Mouse (Mus musculus) hindbrain, embryonic 10.5 days (tissue): ENCODE measurements around the gene Reck. TPM values are rescaled to one million over a fixed set of nuclear protein-coding genes. Genes with fewer than 3 reads are reported as not detected.
A peak's percentile ranks its signal among the peaks of the same experiment; 100 is the strongest.

Experiments used
- DNase-seq: peaks from one replicate; pipeline ENCODE4 v3.0.0-alpha.2; 2017; ENCODE audit warnings: low spot score
- H3K27ac ChIP-seq: fragments of 300-500 bp; sonication (generic); 2 replicates; pipeline ENCODE4 v1.5.1; 2016; ENCODE audit warnings: mild to moderate bottlenecking, moderate library complexity
- H3K27me3 ChIP-seq: fragments of 300-500 bp; sonication (generic); 2 replicates; pipeline ENCODE4 v1.6.1; 2016; ENCODE audit warnings: mild to moderate bottlenecking; ENCODE audit not compliant: poor library complexity, insufficient read depth, severe bottlenecking
- H3K36me3 ChIP-seq: fragments of 300-500 bp; sonication (generic); 2 replicates; pipeline ENCODE4 v1.6.1; 2016; ENCODE audit warnings: mild to moderate bottlenecking, moderate library complexity
- H3K4me1 ChIP-seq: fragments of 300-500 bp; sonication (generic); replicated peaks from 2 replicates; pipeline ENCODE4 v1.6.1; 2016; ENCODE audit warnings: mild to moderate bottlenecking
- H3K4me3 ChIP-seq: fragments of 300-500 bp; sonication (generic); 2 replicates; pipeline ENCODE4 v1.5.1; 2016; ENCODE audit warnings: mild to moderate bottlenecking, moderate library complexity
- H3K9me3 ChIP-seq: fragments of 300-500 bp; sonication (generic); 2 replicates; pipeline ENCODE4 v1.6.1; 2016; ENCODE audit warnings: mild to moderate bottlenecking, moderate library complexity
- WGBS: fragments of 180-500 bp; shearing (Covaris S2); methylation state at CpG from one replicate; pipeline ENCODE4 v1.1.7; 2016; 5-methylcytosine and 5-hydroxymethylcytosine counted together
- polyA plus RNA-seq: library from polyadenylated mRNA; unstranded; fragments of >200 nt; fragmentation: Nextera tagmentation; extraction: Ambion mirVana; gene quantifications from 2 replicates; pipeline ENCODE4 v1.2.1, GENCODE M21; 2016

Reck gene
- polyA plus RNA-seq, 1 experiment from 2014 or later = 11.4 TPM

GRCm38 (mm10) chr4:43874501-43874900 is 829 bp upstream of the Reck start:
- Histone ChIP-seq H3K36me3 (no peaks in the 10 kb centered on the region), H3K4me3 (peak overlapping the region; percentile 90), H3K27ac (peak overlapping the region; percentile 98), H3K27me3 (peaks cover 3% of the 10 kb centered on the region; the same call in 1 of the 2 replicates), H3K9me3 (peaks cover 4% of the 10 kb centered on the region; the same call in 1 of the 2 replicates), H3K4me1 (peaks cover 40% of the 10 kb centered on the region)
- 57% methylated on average over 7 of the region's 7 CpGs for WGBS
- no peak for DNase-seq

GRCm38 (mm10) chr4:43875919-43876411 is 635 bp downstream of the Reck start:
- Histone ChIP-seq H3K27ac (peak overlapping the region; percentile 98), H3K4me3 (peak overlapping the region; percentile 90), H3K9me3 (peaks cover 4% of the 10 kb centered on the region; the same call in 1 of the 2 replicates), H3K4me1 (peaks cover 40% of the 10 kb centered on the region), H3K36me3 (no peaks in the 10 kb centered on the region), H3K27me3 (peaks cover 3% of the 10 kb centered on the region; the same call in 1 of the 2 replicates)
- under 1% methylated on average over 20 of the region's 20 CpGs for WGBS
- no peak for DNase-seq

- peak overlapping the region; percentile 4; the same call in 1 of the 2 replicates for H3K4me3 ChIP-seq
- WGBS = 93% methylated on average over 1 of the region's 1 CpGs
- DNase-seq = no peak
- H3K9me3 ChIP-seq = peaks cover 4% of the 10 kb centered on the region; the same call in 1 of the 2 replicates
- no peak overlapping the region for H3K27ac ChIP-seq
- peaks cover 40% of the 10 kb centered on the region for H3K4me1 ChIP-seq
- no peaks in the 10 kb centered on the region for H3K36me3 ChIP-seq
- peaks cover 3% of the 10 kb centered on the region; the same call in 1 of the 2 replicates for H3K27me3 ChIP-seq
Observed at GRCm38 (mm10) chr4:43877230-43877629, 1.9 kb downstream of the Reck start.

- WGBS = 62% methylated on average over 5 of the region's 5 CpGs
- H3K4me3 ChIP-seq = no peak overlapping the region
Observed at GRCm38 (mm10) chr4:43878121-43878776, 2.9 kb downstream of the Reck start.

GRCm38 (mm10) chr4:43879566-43879965 is 4.2 kb downstream of the Reck start:
- no peak for DNase-seq
- peaks cover 3% of the 10 kb centered on the region; the same call in 1 of the 2 replicates for H3K27me3 ChIP-seq
- H3K4me1 ChIP-seq = peaks cover 51% of the 10 kb centered on the region
- H3K27ac ChIP-seq = no peak overlapping the region
- H3K9me3 ChIP-seq = no peaks in the 10 kb centered on the region
- H3K36me3 ChIP-seq = no peaks in the 10 kb centered on the region
- WGBS = 82% methylated on average over 6 of the region's 6 CpGs
- no peak overlapping the region for H3K4me3 ChIP-seq

More at GRCm38 (mm10) chr4:43878121-43878776, 2.9 kb downstream of the Reck start:
- Histone ChIP-seq H3K36me3 (no peaks in the 10 kb centered on the region), H3K27me3 (peaks cover 3% of the 10 kb centered on the region; the same call in 1 of the 2 replicates), H3K27ac (peak overlapping the region; percentile 45; the same call in 1 of the 2 replicates), H3K9me3 (peaks cover 1% of the 10 kb centered on the region; the same call in 1 of the 2 replicates), H3K4me1 (peaks cover 41% of the 10 kb centered on the region)
- DNase-seq = no peak

- DNase-seq = no peak
- Histone ChIP-seq H3K36me3 (no peaks in the 10 kb centered on the region), H3K9me3 (no peaks in the 10 kb centered on the region), H3K27me3 (no peaks in the 10 kb centered on the region), H3K4me1 (peaks cover 31% of the 10 kb centered on the region), H3K4me3 (no peak overlapping the region), H3K27ac (no peak overlapping the region)
- 38% methylated on average over 4 of the region's 4 CpGs for WGBS
Observed at GRCm38 (mm10) chr4:43884196-43884595, 8.9 kb downstream of the Reck start.

GRCm38 (mm10) chr4:43891247-43891646 is 15.9 kb downstream of the Reck start:
- peaks cover 4% of the 10 kb centered on the region; the same call in 1 of the 2 replicates for H3K4me1 ChIP-seq
- no peak overlapping the region for H3K27ac ChIP-seq
- H3K27me3 ChIP-seq = no peaks in the 10 kb centered on the region
- 95% methylated on average over 3 of the region's 3 CpGs for WGBS
- H3K36me3 ChIP-seq = peaks cover 12% of the 10 kb centered on the region; the same call in 1 of the 2 replicates
- H3K9me3 ChIP-seq = no peaks in the 10 kb centered on the region
- no peak overlapping the region for H3K4me3 ChIP-seq
- no peak for DNase-seq

- H3K9me3 ChIP-seq = no peaks in the 10 kb centered on the region
- H3K36me3 ChIP-seq = peaks cover 56% of the 10 kb centered on the region
- no peaks in the 10 kb centered on the region for H3K4me1 ChIP-seq
- H3K4me3 ChIP-seq = no peak overlapping the region
- H3K27ac ChIP-seq = no peak overlapping the region
- no peak for DNase-seq
- no peaks in the 10 kb centered on the region for H3K27me3 ChIP-seq
Observed at GRCm38 (mm10) chr4:43897209-43897608, 21.9 kb downstream of the Reck start.

GRCm38 (mm10) chr4:43899197-43899596 is 23.9 kb downstream of the Reck start:
- Histone ChIP-seq H3K9me3 (no peaks in the 10 kb centered on the region), H3K27ac (no peak overlapping the region), H3K4me1 (no peaks in the 10 kb centered on the region), H3K27me3 (no peaks in the 10 kb centered on the region), H3K4me3 (no peak overlapping the region), H3K36me3 (peaks cover 71% of the 10 kb centered on the region)
- 80% methylated on average over 8 of the region's 8 CpGs for WGBS
- no peak for DNase-seq

- DNase-seq = no peak
- WGBS = 81% methylated on average over 7 of the region's 7 CpGs
- H3K4me3 ChIP-seq = no peak overlapping the region
- peaks cover 48% of the 10 kb centered on the region for H3K36me3 ChIP-seq
- H3K27me3 ChIP-seq = no peaks in the 10 kb centered on the region
- H3K4me1 ChIP-seq = no peaks in the 10 kb centered on the region
- H3K27ac ChIP-seq = no peak overlapping the region
- H3K9me3 ChIP-seq = no peaks in the 10 kb centered on the region
Observed at GRCm38 (mm10) chr4:43903690-43904089, 28.4 kb downstream of the Reck start.

- no peaks in the 10 kb centered on the region for H3K4me1 ChIP-seq
- H3K27me3 ChIP-seq = no peaks in the 10 kb centered on the region
- H3K9me3 ChIP-seq = no peaks in the 10 kb centered on the region
- peaks cover 45% of the 10 kb centered on the region for H3K36me3 ChIP-seq
- H3K4me3 ChIP-seq = no peak overlapping the region
- WGBS = 42% methylated on average over 6 of the region's 6 CpGs
- no peak overlapping the region for H3K27ac ChIP-seq
- DNase-seq = peak; percentile 20
Observed at GRCm38 (mm10) chr4:43906443-43906842, 31.1 kb downstream of the Reck start.

- no peaks in the 10 kb centered on the region for H3K4me1 ChIP-seq
- H3K36me3 ChIP-seq = peaks cover 61% of the 10 kb centered on the region
- H3K9me3 ChIP-seq = no peaks in the 10 kb centered on the region
- DNase-seq = no peak
- WGBS = 95% methylated on average over 5 of the region's 5 CpGs
- H3K27me3 ChIP-seq = no peaks in the 10 kb centered on the region
- H3K27ac ChIP-seq = no peak overlapping the region
- H3K4me3 ChIP-seq = no peak overlapping the region
Observed at GRCm38 (mm10) chr4:43918221-43918620, 42.9 kb downstream of the Reck start.

- no peak overlapping the region for H3K27ac ChIP-seq
- H3K27me3 ChIP-seq = no peaks in the 10 kb centered on the region
- no peaks in the 10 kb centered on the region for H3K9me3 ChIP-seq
- WGBS = 98% methylated on average over 1 of the region's 1 CpGs
- peaks cover 57% of the 10 kb centered on the region for H3K36me3 ChIP-seq
- H3K4me3 ChIP-seq = no peak overlapping the region
- DNase-seq = no peak
- no peaks in the 10 kb centered on the region for H3K4me1 ChIP-seq
Observed at GRCm38 (mm10) chr4:43920602-43921001, 45.3 kb downstream of the Reck start.
